Mouse (Mus musculus) lung, postnatal 0 days (tissue): ENCODE measurements around the gene Rnf123.

Experiments
- CTCF ChIP-seq: IDR thresholded peaks from 2 replicates; pipeline ENCODE4 v1.5.1; 2016; ENCODE audit warnings: antibody characterized with exemption, mild to moderate bottlenecking
- EP300 ChIP-seq: IDR thresholded peaks from 2 replicates; pipeline ENCODE4 v1.6.1; 2016; ENCODE audit warnings: antibody characterized with exemption, mild to moderate bottlenecking, control low read depth

GRCm38 (mm10) chr9:108057262-108057562 is 25.9 kb downstream of the Rnf123 start:
- TF ChIP-seq CTCF (no peak), EP300 (no peak)
